Mouse (Mus musculus) E14TG2a.4 (cell line): ENCODE results near the gene Eef2kmt.
"Not testable (repeated sequence)": the region's sequence is repeated elsewhere in the genome, so short reads cannot be mapped to it uniquely, and the experiment has no call there.

Experiments
- H3K27me3 ChIP-seq: 2 replicates; pipeline ENCODE4 v1.6.1; 2014; ENCODE audit warnings: low read length, control low read depth; ENCODE audit not compliant: insufficient read depth
- H3K36me3 ChIP-seq: 2 replicates; pipeline ENCODE4 v1.6.1; 2014; ENCODE audit warnings: low read length, control low read depth; ENCODE audit not compliant: insufficient read depth
- H3K4me1 ChIP-seq: replicated peaks from 2 replicates; pipeline ENCODE4 v1.6.1; 2014; ENCODE audit warnings: low read depth, low read length, control low read depth
- H3K4me3 ChIP-seq: replicated peaks from 2 replicates; pipeline ENCODE4 v1.5.1; 2014; ENCODE audit warnings: mild to moderate bottlenecking, low read length
- H3K9me3 ChIP-seq: 2 replicates; pipeline ENCODE4 v1.6.1; 2014; ENCODE audit warnings: low read length, control low read depth
- CTCF ChIP-seq: conservative IDR thresholded peaks from 2 replicates; pipeline ENCODE4 v1.5.1; 2014; ENCODE audit warnings: low read length
- NANOG ChIP-seq: IDR thresholded peaks from 2 replicates; pipeline ENCODE4 v1.6.1; 2014; ENCODE audit warnings: borderline replicate concordance, low read length, mixed read lengths
- POU5F1 ChIP-seq: IDR thresholded peaks from 2 replicates; pipeline ENCODE4 v1.6.1; 2014; ENCODE audit warnings: low read length, borderline replicate concordance

The Eef2kmt gene

GRCm38 (mm10) chr16:5233418-5234313 is 22.1 kb downstream of the Eef2kmt start, which contains the start of gene Alg1:
Gene Alg1, plus strand, starts transcription at chr16:5233621.
- Histone ChIP-seq H3K4me3 (peak within 1 kb of the TSS; percentile 99), H3K4me1 (peaks cover 20% of the 10 kb centered on the region), H3K27me3 (0 out of 2 replicates have a peak, but pooled peaks cover 6% of the 10 kb centered on the region), H3K9me3 (no peaks in the 10 kb centered on the region), H3K36me3 (peaks cover 35% of the 10 kb centered on the region)
- TF ChIP-seq NANOG, result no peak

GRCm38 (mm10) chr16:5232982-5233381 is 22.8 kb downstream of the Eef2kmt start:
- no peak overlapping the region for H3K4me3 ChIP-seq
- H3K36me3 ChIP-seq, result peaks cover 28% of the 10 kb centered on the region
- no peaks in the 10 kb centered on the region for H3K9me3 ChIP-seq
- H3K27me3 ChIP-seq, result 0 out of 2 replicates have a peak, but pooled peaks cover 6% of the 10 kb centered on the region
- TF ChIP-seq CTCF (no peak), POU5F1 (no peak), NANOG (no peak)
- H3K4me1 ChIP-seq, result peaks cover 20% of the 10 kb centered on the region

- not testable (repeated sequence) for H3K4me1 ChIP-seq, H3K4me3 ChIP-seq, H3K27me3 ChIP-seq, H3K9me3 ChIP-seq, H3K36me3 ChIP-seq
Observed at GRCm38 (mm10) chr16:5228103-5228502, 27.7 kb downstream of the Eef2kmt start.

- not testable (repeated sequence) for H3K4me1 ChIP-seq, H3K4me3 ChIP-seq, H3K36me3 ChIP-seq, H3K27me3 ChIP-seq, H3K9me3 ChIP-seq
Observed at GRCm38 (mm10) chr16:5227501-5227900, 28.3 kb downstream of the Eef2kmt start.

GRCm38 (mm10) chr16:5226534-5226933 is 29.2 kb downstream of the Eef2kmt start:
- H3K27me3 ChIP-seq, H3K4me1 ChIP-seq, H3K4me3 ChIP-seq, H3K9me3 ChIP-seq, H3K36me3 ChIP-seq: not testable (repeated sequence)

GRCm38 (mm10) chr16:5222140-5222539 is 33.6 kb downstream of the Eef2kmt start, which contains the start of gene AU021092:
Gene AU021092, minus strand, starts transcription at chr16:5222299.
- Histone ChIP-seq H3K36me3 (no peaks in the 10 kb centered on the region), H3K4me1 (peaks cover 6% of the 10 kb centered on the region), H3K4me3 (no peak within 1 kb of the TSS), H3K9me3 (0 out of 2 replicates have a peak, but pooled peaks cover 2% of the 10 kb centered on the region), H3K27me3 (peaks cover 26% of the 10 kb centered on the region)
- TF ChIP-seq POU5F1 (no peak), CTCF (no peak), NANOG (no peak)

GRCm38 (mm10) chr16:5221403-5221802 is 34.4 kb downstream of the Eef2kmt start:
- H3K36me3 ChIP-seq, result no peaks in the 10 kb centered on the region
- TF ChIP-seq CTCF (no peak), NANOG (no peak), POU5F1 (no peak)
- H3K4me1 ChIP-seq, result peaks cover 6% of the 10 kb centered on the region
- no peak overlapping the region for H3K4me3 ChIP-seq
- peaks cover 31% of the 10 kb centered on the region for H3K27me3 ChIP-seq
- 0 out of 2 replicates have a peak, but pooled peaks cover 2% of the 10 kb centered on the region for H3K9me3 ChIP-seq

GRCm38 (mm10) chr16:5217341-5218133 is 38.2 kb downstream of the Eef2kmt start:
- Histone ChIP-seq H3K9me3 (no peaks in the 10 kb centered on the region), H3K4me3 (no peak overlapping the region), H3K4me1 (peaks cover 6% of the 10 kb centered on the region), H3K36me3 (no peaks in the 10 kb centered on the region), H3K27me3 (peaks cover 31% of the 10 kb centered on the region)
- TF ChIP-seq POU5F1 (no peak), NANOG (no peak), CTCF (no peak)

- Histone ChIP-seq H3K36me3 (no peaks in the 10 kb centered on the region), H3K4me1 (no peaks in the 10 kb centered on the region; the same call in 1 of the 2 replicates), H3K4me3 (no peak overlapping the region), H3K27me3 (peaks cover 31% of the 10 kb centered on the region), H3K9me3 (no peaks in the 10 kb centered on the region)
- TF ChIP-seq CTCF (no peak), NANOG (no peak), POU5F1 (no peak)
Observed at GRCm38 (mm10) chr16:5216686-5217085, 39.1 kb downstream of the Eef2kmt start.
